Mouse (Mus musculus) liver, embryonic 14.5 days (tissue): Measurements from ENCODE around the gene Taf8. TPM values are rescaled to one million over a fixed set of nuclear protein-coding genes. Genes with fewer than 3 reads are reported as not detected.
A peak's percentile ranks its signal among the peaks of the same experiment; 100 is the strongest.

ENCODE experiments used
- ATAC-seq: fragments of 200-750 bp; cut with Nextera tagmentation; 2 replicates; pipeline ENCODE4 v1.8.0; 2017; ENCODE audit warnings: moderate number of reproducible peaks, mild to moderate bottlenecking, moderate library complexity; ENCODE audit not compliant: insufficient read depth
- DNase-seq, 3 experiments: peaks; one replicate each; pipeline ENCODE4 v3.0.0-alpha.2; 2012 to 2013; ENCODE audit warnings: low read depth in 3 of 3, low spot score in 3 of 3
- H3K27ac ChIP-seq: fragments of 300-500 bp; sonication (generic); 2 replicates; pipeline ENCODE4 v1.5.1; 2014; ENCODE audit warnings: moderate library complexity, mild to moderate bottlenecking, control low read depth, inconsistent platforms
- H3K27me3 ChIP-seq: fragments of 300-500 bp; sonication (generic); 2 replicates; pipeline ENCODE4 v1.6.1; 2014; ENCODE audit warnings: mild to moderate bottlenecking, low read length, moderate library complexity; ENCODE audit not compliant: control insufficient read depth, insufficient read depth
- H3K36me3 ChIP-seq: fragments of 300-500 bp; sonication (generic); replicated peaks from 2 replicates; pipeline ENCODE4 v1.6.1; 2014; ENCODE audit warnings: low read depth; ENCODE audit not compliant: control insufficient read depth, insufficient read depth
- H3K4me1 ChIP-seq, 2 experiments: fragments of 200-500 bp in 1 of 2; fragments of 300-500 bp in 1 of 2; sonication (generic) in 1 of 2; replicated peaks; 2 replicates each; pipeline ENCODE4 v1.6.1; 2012 to 2014; ENCODE audit warnings: antibody characterized with exemption in 1 of 2, inconsistent platforms in 1 of 2, low read length in 1 of 2; ENCODE audit not compliant: control insufficient read depth in 2 of 2, insufficient read depth in 2 of 2
- H3K4me2 ChIP-seq: fragments of 300-500 bp; sonication (generic); 2 replicates; pipeline ENCODE4 v1.6.1; 2014; ENCODE audit warnings: low read depth, mild to moderate bottlenecking, control low read depth, moderate library complexity
- H3K4me3 ChIP-seq, 2 experiments: fragments of 200-500 bp in 1 of 2; fragments of 300-500 bp in 1 of 2; sonication (generic) in 1 of 2; 2 replicates each; pipeline ENCODE4 v1.5.1; 2012 to 2014; ENCODE audit warnings: low read depth in 2 of 2, low read length in 2 of 2, mild to moderate bottlenecking in 2 of 2, control low read depth in 1 of 2, inconsistent platforms in 1 of 2, moderate library complexity in 1 of 2; ENCODE audit not compliant: insufficient read depth in 1 of 2
- H3K9ac ChIP-seq: fragments of 300-500 bp; sonication (generic); replicated peaks from 2 replicates; pipeline ENCODE4 v1.6.1; 2014; ENCODE audit warnings: mild to moderate bottlenecking, control low read depth, moderate library complexity
- H3K9me3 ChIP-seq: fragments of 300-500 bp; sonication (generic); 2 replicates; pipeline ENCODE4 v1.6.1; 2016; ENCODE audit warnings: low read length, mixed read lengths; ENCODE audit not compliant: control insufficient read depth
- CTCF ChIP-seq: IDR thresholded peaks from 2 replicates; pipeline ENCODE4 v1.5.1; 2016; ENCODE audit warnings: antibody characterized with exemption, low read depth, control low read depth
- EP300 ChIP-seq: IDR thresholded peaks from 2 replicates; pipeline ENCODE4 v1.6.1; 2016; ENCODE audit warnings: antibody characterized with exemption, low read depth
- WGBS: fragments of 180-500 bp; shearing (Covaris S2); extraction: QIAGEN DNeasy Blood & Tissue Kit; methylation state at CpG from one replicate; pipeline ENCODE4 v1.1.7; 2014; ENCODE audit not compliant: insufficient replicate concordance; 5-methylcytosine and 5-hydroxymethylcytosine counted together
- polyA plus RNA-seq, 2 experiments: library from polyadenylated mRNA; depleted of rRNA in 1 of 2; stranded (reverse) in 1 of 2; unstranded in 1 of 2; fragments of >200 nt; fragmentation: Nextera tagmentation in 1 of 2; extraction: Ambion mirVana in 1 of 2; gene quantifications; 2 replicates each; pipeline versions ENCODE4 v1.2.1 to v1.2.3; 2012 to 2014

The Taf8 gene
- 13.8 and 15.5 TPM in 2 replicates for polyA plus RNA-seq (2012; rRNA removed)
- 10.4 and 11.8 TPM in 2 replicates for polyA plus RNA-seq (2014; fragmentation: Nextera tagmentation; extraction: Ambion mirVana)

DNA sequence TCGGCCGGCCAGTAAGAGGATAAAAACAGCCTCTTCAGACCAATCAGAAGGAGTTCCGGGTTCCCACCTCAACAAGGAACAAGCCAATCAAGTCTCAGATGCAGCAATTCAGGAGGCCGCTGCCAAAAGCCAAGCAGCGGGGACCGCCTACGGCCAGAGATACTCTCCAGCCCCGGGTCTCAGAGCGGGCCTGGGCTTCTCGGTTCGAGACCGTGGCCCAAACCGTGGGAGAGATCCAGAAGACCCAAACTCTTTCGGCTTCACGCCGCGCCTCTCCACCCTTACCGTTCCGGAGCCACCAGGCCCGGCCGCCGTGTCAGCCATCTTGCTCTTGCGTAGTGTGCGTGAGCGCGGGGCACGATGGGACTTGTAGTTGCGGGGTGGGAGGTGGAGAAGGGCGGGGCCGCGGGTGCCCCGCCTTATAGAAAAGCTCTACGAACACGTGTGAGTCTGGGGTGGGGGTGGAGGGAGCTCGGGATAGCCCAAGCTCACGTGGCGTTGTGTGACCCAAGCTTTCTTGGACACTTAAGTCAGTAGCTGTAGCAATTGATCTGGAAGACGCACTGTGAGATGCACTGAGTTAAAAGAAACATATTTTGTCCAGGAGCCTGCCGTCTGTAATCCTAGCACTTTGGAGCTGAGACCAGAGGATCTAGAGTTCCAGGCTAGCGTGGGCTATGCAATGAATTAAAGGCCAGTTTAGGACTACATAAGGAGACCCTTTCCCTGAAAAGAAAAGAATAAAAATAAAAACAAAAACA is at the start of gene Taf8:
Taf8 (minus strand) TSS at position 347 of the 761 bp plus-strand sequence.
- H3K4me1 ChIP-seq = peaks cover 17 to 26% of the 10 kb centered on the region in 2 experiments
- H3K27ac ChIP-seq = peak within 1 kb of the TSS; percentile 83
- peak within 1 kb of the TSS; percentile 78 to 87 for H3K4me3 ChIP-seq
- peak within 1 kb of the TSS; percentile 96 for H3K4me2 ChIP-seq
- DNase-seq = peak; percentile 88 to 91 (median 90)
- no peaks in the 10 kb centered on the region for H3K27me3 ChIP-seq
- 1% methylated on average over 40 of the region's 40 CpGs for WGBS
- peak; percentile 93 for ATAC-seq
- H3K9me3 ChIP-seq = no peaks in the 10 kb centered on the region
- TF ChIP-seq CTCF (no peak), EP300 (no peak)
- peak within 1 kb of the TSS; percentile 85 for H3K9ac ChIP-seq
- H3K36me3 ChIP-seq = peaks cover 25% of the 10 kb centered on the region

DNA sequence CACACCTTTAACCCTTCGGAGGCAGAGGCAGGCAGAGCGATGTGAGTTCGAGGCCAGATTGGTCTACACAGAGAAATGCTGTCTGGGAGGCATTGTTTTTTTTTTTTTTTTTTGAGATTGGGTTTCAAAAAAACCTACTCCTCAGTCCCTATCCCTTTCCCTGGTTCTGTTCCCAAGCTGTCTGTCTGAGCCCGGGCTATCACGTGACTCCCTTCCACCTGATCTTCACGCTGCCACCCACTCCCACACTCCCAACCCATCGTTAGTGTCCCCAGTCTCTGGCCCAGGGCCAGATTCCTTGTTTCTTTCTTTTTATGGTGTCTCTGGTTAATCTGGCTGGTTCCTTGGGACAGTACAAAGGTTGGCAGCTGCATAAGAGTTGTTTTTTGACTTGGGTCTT is 49.0 kb upstream of the Taf8 start:
- ATAC-seq = no peak
- whole genome bisulfite sequencing = 80% methylated on average over 7 of the region's 7 CpGs

DNA sequence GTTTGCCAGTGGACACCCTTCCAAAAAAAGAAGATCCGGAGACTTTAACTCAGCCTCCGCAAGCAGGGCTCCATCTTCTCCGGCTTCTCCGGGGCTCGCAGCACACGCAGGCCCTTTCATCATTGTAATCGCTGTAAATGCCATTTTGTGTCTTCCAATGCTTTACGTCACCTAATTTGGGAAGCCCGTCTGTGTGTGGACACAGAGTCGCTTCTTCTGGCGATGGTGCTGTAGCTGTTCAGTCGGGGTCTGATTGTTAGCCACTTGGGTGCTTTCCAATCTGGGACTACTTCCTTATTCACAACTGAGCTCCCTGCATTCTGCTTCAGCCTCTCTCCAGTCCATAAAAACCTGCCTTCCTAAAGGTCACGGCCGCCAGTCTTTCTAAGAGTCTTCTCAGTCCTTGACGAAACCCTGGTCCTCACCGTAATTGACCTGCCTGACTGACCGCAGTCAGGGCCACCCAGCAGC is 43.8 kb upstream of the Taf8 start:
- Histone ChIP-seq H3K4me1 (peaks cover 14 to 24% of the 10 kb centered on the region in 2 experiments), H3K4me3 (no peak overlapping the region), H3K9me3 (no peaks in the 10 kb centered on the region), H3K27me3 (no peaks in the 10 kb centered on the region), H3K9ac (no peak overlapping the region), H3K4me2 (no peak overlapping the region), H3K36me3 (no peaks in the 10 kb centered on the region), H3K27ac (no peak overlapping the region)
- ATAC-seq (no peak), DNase-seq (no peak)
- WGBS = 85% methylated on average over 17 of the region's 17 CpGs
- TF ChIP-seq CTCF (no peak), EP300 (no peak)

More for the DNA sequence above, 49.0 kb upstream of the Taf8 start:
- no peaks in the 10 kb centered on the region for H3K9me3 ChIP-seq
- H3K9ac ChIP-seq = no peak overlapping the region
- H3K27ac ChIP-seq = no peak overlapping the region
- H3K4me1 ChIP-seq = peaks cover 0 to 4% of the 10 kb centered on the region in 2 experiments; a peak in 2 of 4 replicates
- no peak for DNase-seq
- no peaks in the 10 kb centered on the region for H3K27me3 ChIP-seq
- H3K4me3 ChIP-seq = no peak overlapping the region
- TF ChIP-seq EP300 (no peak), CTCF (no peak)
- H3K4me2 ChIP-seq = no peak overlapping the region
- H3K36me3 ChIP-seq = no peaks in the 10 kb centered on the region

DNA sequence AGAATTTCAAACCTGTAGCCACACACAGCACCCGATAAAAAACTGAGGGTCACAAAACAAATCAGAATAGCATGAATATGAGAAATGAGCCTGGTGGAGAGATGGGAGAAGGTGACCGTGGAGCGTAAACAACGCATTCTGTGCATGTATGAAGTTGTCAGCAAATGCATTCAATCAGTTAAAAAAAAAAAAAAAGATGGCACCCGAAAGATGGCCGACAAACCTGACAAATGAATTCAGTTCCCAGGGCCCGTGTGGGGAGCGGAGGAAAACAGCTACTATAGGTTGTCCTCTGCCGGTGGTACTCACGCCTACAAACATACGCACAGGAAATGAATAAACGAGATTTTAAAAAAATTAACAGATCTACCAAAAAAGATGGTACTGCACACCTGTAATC is 43.1 kb upstream of the Taf8 start:
- no peak for ATAC-seq
- Histone ChIP-seq H3K4me2 (no peak overlapping the region), H3K9ac (no peak overlapping the region), H3K4me3 (no peak overlapping the region), H3K4me1 (peaks cover 14 to 20% of the 10 kb centered on the region in 2 experiments), H3K27ac (no peak overlapping the region), H3K36me3 (no peaks in the 10 kb centered on the region), H3K9me3 (no peaks in the 10 kb centered on the region), H3K27me3 (no peaks in the 10 kb centered on the region)
- TF ChIP-seq CTCF (no peak), EP300 (no peak)
- no peak for DNase-seq
- 79% methylated on average over 12 of the region's 12 CpGs for WGBS

DNA sequence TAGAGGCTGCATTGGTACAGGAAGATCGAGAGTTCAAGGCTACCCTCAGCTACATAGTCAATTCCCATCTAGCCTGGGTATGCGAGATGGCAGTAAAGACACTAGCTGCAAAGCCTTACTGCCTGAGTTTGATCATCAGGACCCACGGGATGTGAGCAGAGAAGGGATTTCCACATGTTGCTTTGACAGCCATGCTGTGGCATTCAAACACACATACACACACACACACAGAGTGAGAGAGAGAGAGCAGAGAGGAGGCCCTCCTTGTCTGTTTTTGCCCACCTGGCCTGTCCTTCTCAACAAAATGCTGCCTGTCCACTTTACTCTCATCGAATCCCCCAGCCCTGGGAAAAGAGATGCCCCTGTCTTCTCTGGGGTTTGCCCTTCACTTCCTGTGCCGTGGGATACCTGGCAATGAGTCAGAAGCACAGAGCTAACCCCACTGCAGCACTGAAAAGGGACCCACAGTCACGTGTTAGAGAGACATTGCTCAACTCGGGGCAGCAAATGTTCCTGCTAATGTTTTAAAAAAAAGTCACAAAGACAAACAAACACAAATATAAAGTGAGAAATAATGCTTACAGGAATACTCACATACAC is 41.1 kb upstream of the Taf8 start:
- Histone ChIP-seq H3K4me3 (no peak overlapping the region), H3K4me2 (no peak overlapping the region)

More for the DNA sequence above, 41.1 kb upstream of the Taf8 start:
- H3K27me3 ChIP-seq = no peaks in the 10 kb centered on the region
- no peak overlapping the region for H3K9ac ChIP-seq
- TF ChIP-seq CTCF (no peak), EP300 (no peak)
- no peak for ATAC-seq
- no peaks in the 10 kb centered on the region for H3K9me3 ChIP-seq
- no peaks in the 10 kb centered on the region for H3K36me3 ChIP-seq
- 51% methylated on average over 7 of the region's 7 CpGs for WGBS
- peaks cover 14 to 25% of the 10 kb centered on the region in 2 experiments for H3K4me1 ChIP-seq
- DNase-seq = no peak
- H3K27ac ChIP-seq = peak overlapping the region; percentile 33; the same call in 1 of the 2 replicates
